Mouse (Mus musculus) heart, postnatal 0 days (tissue): ENCODE data around the gene Cabin1. TPM values are rescaled to one million over a fixed set of nuclear protein-coding genes. Genes with fewer than 3 reads are reported as not detected.

ENCODE experiments used
- ATAC-seq: fragments of 200-750 bp; cut with Nextera tagmentation; 2 replicates; pipeline ENCODE4 v1.8.0; 2017; ENCODE audit warnings: low read depth, moderate number of reproducible peaks, moderate library complexity; ENCODE audit not compliant: insufficient read depth
- DNase-seq: peaks from one replicate; pipeline ENCODE4 v3.0.0-alpha.2; 2016; ENCODE audit warnings: low spot score
- H3K27ac ChIP-seq: fragments of 300-500 bp; sonication (generic); 2 replicates; pipeline ENCODE4 v1.5.1; 2014; ENCODE audit warnings: low read depth, mild to moderate bottlenecking
- H3K27me3 ChIP-seq: fragments of 300-500 bp; sonication (generic); 2 replicates; pipeline ENCODE4 v1.6.1; 2014; ENCODE audit warnings: low read length, mixed read lengths; ENCODE audit not compliant: control insufficient read depth, insufficient read depth
- H3K36me3 ChIP-seq: fragments of 300-500 bp; sonication (generic); replicated peaks from 2 replicates; pipeline ENCODE4 v1.6.1; 2014; ENCODE audit warnings: low read length, mixed read lengths; ENCODE audit not compliant: control insufficient read depth, insufficient read depth
- H3K4me1 ChIP-seq: fragments of 300-500 bp; sonication (generic); 2 replicates; pipeline ENCODE4 v1.6.1; 2014; ENCODE audit warnings: antibody characterized with exemption; ENCODE audit not compliant: control insufficient read depth, insufficient read depth
- H3K4me2 ChIP-seq: fragments of 300-500 bp; sonication (generic); 2 replicates; pipeline ENCODE4 v1.6.1; 2014; ENCODE audit warnings: low read depth, mild to moderate bottlenecking, low read length, moderate library complexity
- H3K4me3 ChIP-seq: fragments of 300-500 bp; sonication (generic); 2 replicates; pipeline ENCODE4 v1.5.1; 2014; ENCODE audit warnings: low read depth, low read length
- H3K9ac ChIP-seq: fragments of 300-500 bp; sonication (generic); replicated peaks from 2 replicates; pipeline ENCODE4 v1.6.1; 2014; ENCODE audit warnings: low read depth, low read length, mixed read lengths
- H3K9me3 ChIP-seq: fragments of 300-500 bp; sonication (generic); replicated peaks from 2 replicates; pipeline ENCODE4 v1.6.1; 2016; ENCODE audit warnings: low read length; ENCODE audit not compliant: control insufficient read depth
- CTCF ChIP-seq: IDR thresholded peaks from 2 replicates; pipeline ENCODE4 v1.5.1; 2016; ENCODE audit warnings: antibody characterized with exemption, control low read depth, low read depth
- EP300 ChIP-seq: IDR thresholded peaks from 2 replicates; pipeline ENCODE4 v1.6.1; 2016; ENCODE audit warnings: antibody characterized with exemption, low read depth
- WGBS: fragments of 180-500 bp; shearing (Covaris S2); extraction: QIAGEN DNeasy Blood & Tissue Kit; methylation state at CpG from one replicate; pipeline ENCODE4 v1.1.7; 2014; 5-methylcytosine and 5-hydroxymethylcytosine counted together
- polyA plus RNA-seq: library from polyadenylated mRNA; unstranded; fragments of >200 nt; fragmentation: Nextera tagmentation; extraction: Ambion mirVana; gene quantifications from 2 replicates; pipeline ENCODE4 v1.2.1, GENCODE M21; 2015
- total RNA-seq: library from RNA; depleted of rRNA; stranded (reverse); fragments of >200 nt; gene quantifications from 2 replicates; pipeline ENCODE4 v1.2.3, GENCODE M21; 2014; ENCODE audit warnings: low replicate concordance

Cabin1 gene
- total and polyA plus RNA-seq, 2 experiments from 2014 or later: 14.0 to 194 TPM

- no peak for ATAC-seq
- Histone ChIP-seq H3K9ac (no peak overlapping the region), H3K4me1 (no peaks in the 10 kb centered on the region), H3K36me3 (no peaks in the 10 kb centered on the region), H3K27me3 (no peaks in the 10 kb centered on the region), H3K27ac (no peak overlapping the region), H3K9me3 (no peaks in the 10 kb centered on the region; the same call in 1 of the 2 replicates), H3K4me2 (no peak overlapping the region), H3K4me3 (no peak overlapping the region)
- no peak for DNase-seq
- 41% methylated on average over 6 of the region's 6 CpGs for WGBS
- no peak for TF ChIP-seq EP300
- no peak for TF ChIP-seq CTCF
These were observed 138.2 kb downstream of the Cabin1 start for GRCm38 (mm10) chr10:75625920-75626319.

- no peaks in the 10 kb centered on the region for H3K27me3 ChIP-seq
- no peak overlapping the region for H3K9ac ChIP-seq
- H3K9me3 ChIP-seq: no peaks in the 10 kb centered on the region
- no peak overlapping the region for H3K4me3 ChIP-seq
- DNase-seq (no peak), ATAC-seq (no peak)
- no peak overlapping the region for H3K4me2 ChIP-seq
- TF ChIP-seq CTCF: peak; percentile 3; the same call in 1 of the 2 replicates
- TF ChIP-seq EP300: no peak
- no peaks in the 10 kb centered on the region for H3K4me1 ChIP-seq
- H3K27ac ChIP-seq: no peak overlapping the region
- 42% methylated on average over 3 of the region's 3 CpGs for WGBS
- no peaks in the 10 kb centered on the region for H3K36me3 ChIP-seq
These were observed 143.3 kb downstream of the Cabin1 start for GRCm38 (mm10) chr10:75620818-75621217.

DNA sequence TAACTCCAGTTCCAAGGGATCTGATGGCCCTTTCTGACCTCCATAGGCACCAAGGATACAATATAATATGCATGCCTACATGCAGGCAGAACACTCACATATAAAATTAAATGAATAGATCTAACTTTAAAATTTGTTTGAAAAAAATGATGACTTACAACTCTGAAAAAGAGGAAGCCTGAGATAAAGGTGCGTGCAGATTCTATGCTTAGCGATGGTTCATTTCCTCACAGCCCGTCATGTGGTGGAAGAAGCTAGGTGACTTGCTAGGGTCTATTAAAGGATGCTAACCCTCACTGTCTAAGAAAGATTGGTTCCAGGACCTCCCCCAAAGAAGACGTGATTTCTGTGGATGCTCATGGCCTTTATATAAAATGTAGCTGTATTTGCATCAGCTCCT, 148.1 kb downstream of the Cabin1 start:
- H3K9ac ChIP-seq: no peak overlapping the region
- H3K4me2 ChIP-seq: no peak overlapping the region
- DNase-seq (no peak), ATAC-seq (no peak)
- TF ChIP-seq CTCF (no peak), EP300 (no peak)
- H3K9me3 ChIP-seq: no peaks in the 10 kb centered on the region
- no peaks in the 10 kb centered on the region for H3K36me3 ChIP-seq
- 82% methylated on average over 4 of the region's 4 CpGs for WGBS
- H3K4me3 ChIP-seq: no peak overlapping the region
- no peaks in the 10 kb centered on the region for H3K27me3 ChIP-seq
- no peaks in the 10 kb centered on the region for H3K4me1 ChIP-seq
- no peak overlapping the region for H3K27ac ChIP-seq

- WGBS: 51% methylated on average over 7 of the region's 7 CpGs
- Histone ChIP-seq H3K4me2 (no peak overlapping the region), H3K4me3 (no peak overlapping the region), H3K4me1 (no peaks in the 10 kb centered on the region), H3K27ac (no peak overlapping the region), H3K36me3 (no peaks in the 10 kb centered on the region), H3K9ac (no peak overlapping the region), H3K9me3 (no peaks in the 10 kb centered on the region), H3K27me3 (no peaks in the 10 kb centered on the region)
- ATAC-seq (no peak), DNase-seq (no peak)
- TF ChIP-seq EP300: no peak
- no peak for TF ChIP-seq CTCF
These were observed 153.7 kb downstream of the Cabin1 start for GRCm38 (mm10) chr10:75610486-75610885.

DNA sequence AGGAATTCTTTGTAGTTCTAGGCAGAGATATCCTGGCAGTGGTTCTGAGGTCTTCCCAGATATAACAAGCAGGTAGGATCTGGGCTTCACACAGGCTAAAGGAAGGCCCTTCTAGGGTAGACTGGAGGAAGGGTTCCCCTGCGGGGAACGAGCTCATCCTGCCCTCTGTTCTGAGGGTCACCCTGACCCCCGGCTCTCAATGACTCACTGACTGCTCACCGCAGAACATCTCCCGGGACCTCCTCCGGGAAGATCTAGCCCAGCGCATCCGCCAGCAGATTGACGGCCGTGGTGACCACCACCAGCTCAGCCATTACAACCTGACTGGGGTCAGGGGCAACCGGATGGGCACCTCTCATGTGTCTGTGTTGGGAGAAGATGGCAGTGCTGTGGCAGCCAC, 155.2 kb downstream of the Cabin1 start:
- TF ChIP-seq EP300 (no peak), CTCF (no peak)
- no peaks in the 10 kb centered on the region for H3K4me1 ChIP-seq
- H3K9me3 ChIP-seq: no peaks in the 10 kb centered on the region
- H3K27me3 ChIP-seq: no peaks in the 10 kb centered on the region
- no peak for ATAC-seq
- no peak overlapping the region for H3K27ac ChIP-seq
- no peak for DNase-seq
- 81% methylated on average over 11 of the region's 11 CpGs for WGBS
- no peak overlapping the region for H3K4me2 ChIP-seq
- no peak overlapping the region for H3K4me3 ChIP-seq
- H3K9ac ChIP-seq: no peak overlapping the region
- no peaks in the 10 kb centered on the region for H3K36me3 ChIP-seq

DNA sequence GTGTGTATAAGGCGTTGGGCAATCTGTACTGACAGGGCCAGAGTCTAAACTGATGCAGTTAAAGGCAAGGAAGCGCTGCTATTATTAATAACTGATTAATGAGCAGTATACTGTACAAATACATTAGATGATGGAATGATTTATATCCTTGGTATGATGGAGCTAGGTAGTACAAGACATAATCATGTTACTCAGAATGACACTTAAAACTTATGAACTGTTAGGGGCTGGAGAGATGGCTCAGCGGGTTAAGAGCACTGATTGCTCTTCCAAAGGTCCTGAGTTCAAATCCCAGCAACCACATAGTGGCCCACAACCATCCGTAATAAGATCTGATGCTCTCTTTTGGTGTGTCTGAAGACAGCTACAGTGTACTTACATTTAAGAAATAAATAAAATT, 156.9 kb downstream of the Cabin1 start:
- no peak for ATAC-seq

More for the DNA sequence above, 156.9 kb downstream of the Cabin1 start:
- Histone ChIP-seq H3K4me2 (no peak overlapping the region), H3K27ac (no peak overlapping the region), H3K4me1 (no peaks in the 10 kb centered on the region), H3K9ac (no peak overlapping the region), H3K4me3 (no peak overlapping the region), H3K9me3 (no peaks in the 10 kb centered on the region), H3K36me3 (no peaks in the 10 kb centered on the region), H3K27me3 (no peaks in the 10 kb centered on the region)
- no peak for DNase-seq
- no peak for TF ChIP-seq EP300
- TF ChIP-seq CTCF: no peak
- WGBS: 93% methylated on average over 4 of the region's 4 CpGs
